Mouse (Mus musculus): ENCODE results near the gene Rnf31. TPM values are rescaled to one million over a fixed set of nuclear protein-coding genes. Genes with fewer than 3 reads are reported as not detected.

The Rnf31 gene
- polyA plus RNA-seq, 1 experiment from 2014 or later = 20.6 TPM

DNA sequence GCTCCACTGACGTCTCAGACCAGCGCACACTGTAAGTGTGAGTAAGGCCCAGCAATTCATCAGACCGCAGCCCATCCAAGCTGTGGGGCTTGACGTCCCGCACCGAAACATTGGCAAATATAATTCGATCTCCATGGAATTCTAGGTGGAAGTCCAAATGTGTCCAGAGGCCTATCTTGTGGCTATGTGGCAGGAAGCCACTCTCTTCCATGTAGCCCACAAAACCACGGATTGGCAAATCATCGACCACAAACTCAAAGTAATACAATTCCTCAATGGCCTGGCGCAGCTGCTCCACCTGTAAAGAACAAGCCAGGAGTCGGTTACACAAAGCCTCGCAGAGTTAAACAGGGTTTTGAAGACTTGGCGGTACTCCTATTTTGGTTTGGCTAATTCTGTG is 49.8 kb downstream of the Rnf31 start:
- Histone ChIP-seq H3K36me3 (peaks cover 53% of the 10 kb centered on the region), H3K4me1 (peaks cover 20% of the 10 kb centered on the region), H3K27me3 (no peaks in the 10 kb centered on the region), H3K9ac (no peak overlapping the region), H3K4me2 (replicated peaks) (no peak overlapping the region), H3K4me3 (no peak overlapping the region), H3K9me3 (no peaks in the 10 kb centered on the region), H3K27ac (no peak overlapping the region)
- WGBS = 94% methylated on average over 13 of the region's 13 CpGs
- ATAC-seq (ENCODE audit: insufficient number of reproducible peaks, insufficient read depth, low FRiP score, low TSS enrichment) = no peak

GRCm38 (mm10) chr14:55642679-55643059 is 51.2 kb downstream of the Rnf31 start:
- Histone ChIP-seq H3K27ac (peak overlapping the region; percentile 88), H3K4me1 (peaks cover 19% of the 10 kb centered on the region), H3K4me3 (peak overlapping the region; percentile 95), H3K27me3 (no peaks in the 10 kb centered on the region), H3K9ac (peak overlapping the region; percentile 96), H3K4me2 (replicated peaks) (peak overlapping the region; percentile 92), H3K36me3 (peaks cover 49% of the 10 kb centered on the region), H3K9me3 (no peaks in the 10 kb centered on the region)
- no peak for ATAC-seq (ENCODE audit: insufficient number of reproducible peaks, insufficient read depth, low FRiP score, low TSS enrichment)
- 20% methylated on average over 8 of the region's 8 CpGs for WGBS

GRCm38 (mm10) chr14:55643060-55643907 is 51.8 kb downstream of the Rnf31 start, which contains the start of gene Tm9sf1:
TSS of gene Tm9sf1 (minus strand) at chr14:55643806.
- peak within 1 kb of the TSS; percentile 92 for H3K4me2 ChIP-seq (replicated peaks)
- no peaks in the 10 kb centered on the region for H3K27me3 ChIP-seq
- peak within 1 kb of the TSS; percentile 88 for H3K27ac ChIP-seq
- peak within 1 kb of the TSS; percentile 96 for H3K9ac ChIP-seq
- H3K4me3 ChIP-seq = peak within 1 kb of the TSS; percentile 95
- H3K9me3 ChIP-seq = no peaks in the 10 kb centered on the region
- ATAC-seq (ENCODE audit: insufficient number of reproducible peaks, insufficient read depth, low FRiP score, low TSS enrichment) = peak; percentile 82
- H3K36me3 ChIP-seq = peaks cover 43% of the 10 kb centered on the region
- H3K4me1 ChIP-seq = peaks cover 19% of the 10 kb centered on the region
- under 1% methylated on average over 89 of the region's 89 CpGs for whole genome bisulfite sequencing

DNA sequence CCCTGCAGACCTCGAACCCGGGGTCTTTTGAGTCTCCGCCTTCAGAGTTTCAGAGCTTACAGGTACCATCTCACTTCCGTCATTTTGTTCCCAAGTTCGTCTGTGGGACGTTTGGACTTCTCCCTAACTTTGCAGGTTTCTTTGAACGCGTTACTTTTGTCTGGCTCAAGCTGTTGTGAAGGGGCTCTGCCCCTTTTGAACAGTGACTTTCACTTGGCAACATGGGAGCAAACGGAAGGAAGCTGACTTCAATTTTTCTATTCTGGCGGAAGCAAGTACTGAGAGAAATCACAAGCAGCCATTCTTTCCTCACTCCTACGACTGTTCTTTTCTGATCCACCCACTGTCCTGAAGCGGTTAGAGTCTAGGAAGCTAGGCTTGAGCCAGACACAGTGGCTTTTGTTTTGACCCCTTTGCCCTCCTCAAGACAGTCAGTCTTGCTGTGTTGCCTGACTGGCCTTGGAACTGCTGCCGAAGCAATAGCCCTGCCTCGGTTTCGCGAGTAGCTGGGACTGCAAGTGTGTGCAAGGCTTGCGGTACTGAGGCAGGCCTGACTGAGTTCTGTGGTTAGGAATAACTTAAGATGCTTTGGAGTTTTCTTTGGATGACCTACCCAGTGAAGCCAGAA is 52.9 kb downstream of the Rnf31 start:
- H3K27ac ChIP-seq = peak overlapping the region; percentile 26
- 20% methylated on average over 17 of the region's 17 CpGs for WGBS

DNA sequence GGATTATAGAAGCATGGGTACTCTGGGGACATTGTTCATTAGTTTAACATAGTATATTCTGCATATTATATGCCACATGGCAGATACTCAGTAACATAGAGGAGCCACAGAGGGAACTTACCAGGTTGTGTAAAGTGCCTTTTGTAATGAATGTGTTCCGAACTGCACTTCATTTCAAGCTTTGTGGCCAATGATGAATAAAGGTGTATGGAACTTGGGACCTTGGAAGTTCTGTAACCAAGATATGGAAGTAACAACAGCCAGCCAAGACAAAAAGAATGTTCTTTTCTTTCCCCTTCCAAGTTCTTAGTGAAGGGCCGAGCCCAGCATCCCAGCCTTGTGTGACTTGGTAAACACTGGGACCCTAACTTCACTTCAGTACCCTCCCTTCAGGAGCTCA is 58.4 kb downstream of the Rnf31 start, which contains the start of gene Tssk4:
Gene Tssk4 (plus strand): TSS at position 301 of the 400 bp plus-strand sequence.
- Histone ChIP-seq H3K27me3 (no peaks in the 10 kb centered on the region), H3K4me3 (no peak within 1 kb of the TSS), H3K36me3 (peaks cover 11% of the 10 kb centered on the region; the same call in 1 of the 2 replicates), H3K4me2 (replicated peaks) (no peak within 1 kb of the TSS), H3K9me3 (no peaks in the 10 kb centered on the region), H3K4me1 (peaks cover 3% of the 10 kb centered on the region), H3K9ac (no peak within 1 kb of the TSS), H3K27ac (no peak within 1 kb of the TSS)
- WGBS = 93% methylated on average over 2 of the region's 2 CpGs
- no peak for ATAC-seq (ENCODE audit: insufficient number of reproducible peaks, insufficient read depth, low FRiP score, low TSS enrichment)

More for the DNA sequence above, 52.9 kb downstream of the Rnf31 start:
- peaks cover 33% of the 10 kb centered on the region for H3K36me3 ChIP-seq
- peak overlapping the region; percentile 92 for H3K4me2 ChIP-seq (replicated peaks)
- no peak for ATAC-seq (ENCODE audit: insufficient number of reproducible peaks, insufficient read depth, low FRiP score, low TSS enrichment)
- H3K9ac ChIP-seq = peak overlapping the region; percentile 96
- peak overlapping the region; percentile 95 for H3K4me3 ChIP-seq
- no peaks in the 10 kb centered on the region for H3K9me3 ChIP-seq
- peaks cover 19% of the 10 kb centered on the region for H3K4me1 ChIP-seq
- no peaks in the 10 kb centered on the region for H3K27me3 ChIP-seq

GRCm38 (mm10) chr14:55651528-55651927 is 60.0 kb downstream of the Rnf31 start:
- no peak overlapping the region for H3K4me2 ChIP-seq (replicated peaks)
- H3K4me3 ChIP-seq = no peak overlapping the region
- H3K27me3 ChIP-seq = no peaks in the 10 kb centered on the region
- WGBS = 83% methylated on average over 7 of the region's 7 CpGs
- H3K9me3 ChIP-seq = no peaks in the 10 kb centered on the region
- H3K4me1 ChIP-seq = no peaks in the 10 kb centered on the region
- H3K36me3 ChIP-seq = peaks cover 6% of the 10 kb centered on the region; the same call in 1 of the 2 replicates
- no peak overlapping the region for H3K9ac ChIP-seq
- no peak overlapping the region for H3K27ac ChIP-seq
- ATAC-seq (ENCODE audit: insufficient number of reproducible peaks, insufficient read depth, low FRiP score, low TSS enrichment) = no peak

Other genes with a start within 250 kb of the Rnf31 start
- 88.7 and 92.1 TPM in 2 replicates for gene Dhrs4, start 113.0 kb upstream of the Rnf31 start, polyA plus RNA-seq (2016; fragmentation: Nextera tagmentation; extraction: Ambion mirVana)
- 6.2 TPM in 2 replicates for gene Carmil3, start 101.1 kb upstream of the Rnf31 start, polyA plus RNA-seq (2016; fragmentation: Nextera tagmentation; extraction: Ambion mirVana)
- 0.55 and 0.90 TPM in 2 replicates for gene Cpne6, start 81.3 kb upstream of the Rnf31 start, polyA plus RNA-seq (2016; fragmentation: Nextera tagmentation; extraction: Ambion mirVana)
- 0.11 TPM in 1 of 2 replicates, not detected in the other for gene Nrl, start 66.7 kb upstream of the Rnf31 start, polyA plus RNA-seq (2016; fragmentation: Nextera tagmentation; extraction: Ambion mirVana)
- 35.2 and 36.1 TPM in 2 replicates for gene Pck2, start 51.4 kb upstream of the Rnf31 start, polyA plus RNA-seq (2016; fragmentation: Nextera tagmentation; extraction: Ambion mirVana)
- 71.3 and 78.4 TPM in 2 replicates for gene Dcaf11, start 31.7 kb upstream of the Rnf31 start, polyA plus RNA-seq (2016; fragmentation: Nextera tagmentation; extraction: Ambion mirVana)
- gene A730061H03Rik, start 31.3 kb upstream of the Rnf31 start, polyA plus RNA-seq (2016; fragmentation: Nextera tagmentation; extraction: Ambion mirVana) = not detected in 2 replicates
- gene Fitm1, start 16.1 kb upstream of the Rnf31 start, polyA plus RNA-seq (2016; fragmentation: Nextera tagmentation; extraction: Ambion mirVana) = 8.7 and 9.1 TPM in 2 replicates
- 131 and 143 TPM in 2 replicates for gene Psme1, start 13.6 kb upstream of the Rnf31 start, polyA plus RNA-seq (2016; fragmentation: Nextera tagmentation; extraction: Ambion mirVana)
- 4.6 and 4.9 TPM in 2 replicates for gene Emc9, start 6.4 kb upstream of the Rnf31 start, polyA plus RNA-seq (2016; fragmentation: Nextera tagmentation; extraction: Ambion mirVana)
- 247 and 255 TPM in 2 replicates for gene Psme2, start 595 bp upstream of the Rnf31 start, polyA plus RNA-seq (2016; fragmentation: Nextera tagmentation; extraction: Ambion mirVana)
- gene Irf9, start 11.9 kb downstream of the Rnf31 start, polyA plus RNA-seq (2016; fragmentation: Nextera tagmentation; extraction: Ambion mirVana) = 9.5 and 10.6 TPM in 2 replicates
- 7.8 and 8.2 TPM in 2 replicates for gene Rec8, start 26.3 kb downstream of the Rnf31 start, polyA plus RNA-seq (2016; fragmentation: Nextera tagmentation; extraction: Ambion mirVana)
- 99.8 and 117 TPM in 2 replicates for gene Ipo4, start 44.2 kb downstream of the Rnf31 start, polyA plus RNA-seq (2016; fragmentation: Nextera tagmentation; extraction: Ambion mirVana)
- 0.87 and 3.0 TPM in 2 replicates for gene Gm49378, start 46.2 kb downstream of the Rnf31 start, polyA plus RNA-seq (2016; fragmentation: Nextera tagmentation; extraction: Ambion mirVana)
- 102 TPM in 2 replicates for gene Tm9sf1, start 52.1 kb downstream of the Rnf31 start, polyA plus RNA-seq (2016; fragmentation: Nextera tagmentation; extraction: Ambion mirVana)
- gene Tssk4, start 58.5 kb downstream of the Rnf31 start, polyA plus RNA-seq (2016; fragmentation: Nextera tagmentation; extraction: Ambion mirVana) = 0.55 and 0.97 TPM in 2 replicates
- gene Mdp1, start 68.8 kb downstream of the Rnf31 start, polyA plus RNA-seq (2016; fragmentation: Nextera tagmentation; extraction: Ambion mirVana) = 64.9 and 66.4 TPM in 2 replicates
- 74.7 and 78.3 TPM in 2 replicates for gene Gmpr2, start 80.2 kb downstream of the Rnf31 start, polyA plus RNA-seq (2016; fragmentation: Nextera tagmentation; extraction: Ambion mirVana)
- gene Nedd8, start 80.4 kb downstream of the Rnf31 start, polyA plus RNA-seq (2016; fragmentation: Nextera tagmentation; extraction: Ambion mirVana) = 585 and 596 TPM in 2 replicates
- 54.1 and 54.2 TPM in 2 replicates for gene Tinf2, start 90.1 kb downstream of the Rnf31 start, polyA plus RNA-seq (2016; fragmentation: Nextera tagmentation; extraction: Ambion mirVana)
- gene Tgm1, start 122.2 kb downstream of the Rnf31 start, polyA plus RNA-seq (2016; fragmentation: Nextera tagmentation; extraction: Ambion mirVana) = 1.6 and 1.7 TPM in 2 replicates
- 27.8 and 30.3 TPM in 2 replicates for gene Rabggta, start 130.6 kb downstream of the Rnf31 start, polyA plus RNA-seq (2016; fragmentation: Nextera tagmentation; extraction: Ambion mirVana)
- gene Dhrs1, start 154.0 kb downstream of the Rnf31 start, polyA plus RNA-seq (2016; fragmentation: Nextera tagmentation; extraction: Ambion mirVana) = 81.5 and 86.7 TPM in 2 replicates
- 51.0 and 57.3 TPM in 2 replicates for gene Nop9, start 154.0 kb downstream of the Rnf31 start, polyA plus RNA-seq (2016; fragmentation: Nextera tagmentation; extraction: Ambion mirVana)
- gene Cideb, start 166.8 kb downstream of the Rnf31 start, polyA plus RNA-seq (2016; fragmentation: Nextera tagmentation; extraction: Ambion mirVana) = 0.19 and 0.50 TPM in 2 replicates
- 0.55 and 0.60 TPM in 2 replicates for gene Ltb4r2, start 169.7 kb downstream of the Rnf31 start, polyA plus RNA-seq (2016; fragmentation: Nextera tagmentation; extraction: Ambion mirVana)
- 0.48 and 0.60 TPM in 2 replicates for gene Ltb4r1, start 174.3 kb downstream of the Rnf31 start, polyA plus RNA-seq (2016; fragmentation: Nextera tagmentation; extraction: Ambion mirVana)
- 21.3 and 24.2 TPM in 2 replicates for gene Adcy4, start 192.4 kb downstream of the Rnf31 start, polyA plus RNA-seq (2016; fragmentation: Nextera tagmentation; extraction: Ambion mirVana)
- 45.5 and 50.3 TPM in 2 replicates for gene Ripk3, start 197.2 kb downstream of the Rnf31 start, polyA plus RNA-seq (2016; fragmentation: Nextera tagmentation; extraction: Ambion mirVana)
- 154 and 161 TPM in 2 replicates for gene Nfatc4, start 231.4 kb downstream of the Rnf31 start, polyA plus RNA-seq (2016; fragmentation: Nextera tagmentation; extraction: Ambion mirVana)

Data from embryonic facial prominence, embryonic 12.5 days (tissue).